Mouse (Mus musculus): Measurements from ENCODE around the gene Ssbp2.
A peak's percentile ranks its signal among the peaks of the same experiment; 100 is the strongest.

Ssbp2 gene

DNA sequence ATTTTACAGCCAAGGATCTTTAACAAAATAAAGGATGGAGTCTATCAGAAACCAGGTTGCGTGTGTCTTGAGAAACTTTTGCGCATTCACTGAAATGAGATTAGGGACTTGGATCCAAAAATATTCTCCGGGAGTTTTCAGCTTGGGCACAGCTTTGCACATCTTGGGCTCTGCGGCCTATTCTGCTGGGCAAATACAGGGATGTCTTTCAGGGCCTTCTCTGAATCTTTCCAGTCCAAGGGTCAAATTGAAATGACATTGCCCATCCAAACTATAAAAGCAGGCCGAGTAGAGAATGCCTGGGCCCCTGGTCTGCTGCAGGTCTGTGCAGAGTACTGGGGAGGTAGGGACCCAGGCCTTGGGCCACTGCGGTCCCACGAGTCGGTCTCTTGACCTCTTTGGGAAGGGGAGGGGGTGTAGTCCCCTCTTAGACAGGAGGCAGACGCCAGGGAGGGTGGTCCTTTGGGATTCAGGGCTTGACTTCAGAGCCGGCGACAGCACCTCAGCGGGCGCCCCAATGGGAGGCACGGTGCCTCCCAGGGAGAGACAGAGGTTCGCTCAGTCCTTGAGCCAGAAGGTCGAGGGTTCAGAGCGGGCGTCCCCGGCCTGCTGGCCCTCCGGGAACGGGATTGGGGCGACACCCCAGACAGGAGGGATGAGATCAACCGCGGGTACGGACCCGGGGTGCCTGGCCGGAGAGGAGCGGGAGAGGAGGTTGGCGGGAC lies at the start of gene Ssbp2:
Gene Ssbp2 (plus strand): TSS at position 388 of the 725 bp plus-strand sequence.
- no peak for DNase-seq (ENCODE audit: low read depth, low spot score)

GRCm38 (mm10) chr13:91413752-91414503 lies 46.2 kb upstream of the Ssbp2 start:
- no peak for DNase-seq (ENCODE audit: low read depth, low spot score)

GRCm38 (mm10) chr13:91415896-91416295 lies 44.2 kb upstream of the Ssbp2 start:
- DNase-seq (ENCODE audit: low read depth, low spot score), result no peak

GRCm38 (mm10) chr13:91416698-91417097 lies 43.4 kb upstream of the Ssbp2 start:
- DNase-seq (ENCODE audit: low read depth, low spot score), result no peak

GRCm38 (mm10) chr13:91421387-91421949 lies 38.6 kb upstream of the Ssbp2 start:
- no peak for DNase-seq (ENCODE audit: low read depth, low spot score)

GRCm38 (mm10) chr13:91430867-91431266 lies 29.2 kb upstream of the Ssbp2 start:
- DNase-seq (ENCODE audit: low read depth, low spot score), result no peak

DNA sequence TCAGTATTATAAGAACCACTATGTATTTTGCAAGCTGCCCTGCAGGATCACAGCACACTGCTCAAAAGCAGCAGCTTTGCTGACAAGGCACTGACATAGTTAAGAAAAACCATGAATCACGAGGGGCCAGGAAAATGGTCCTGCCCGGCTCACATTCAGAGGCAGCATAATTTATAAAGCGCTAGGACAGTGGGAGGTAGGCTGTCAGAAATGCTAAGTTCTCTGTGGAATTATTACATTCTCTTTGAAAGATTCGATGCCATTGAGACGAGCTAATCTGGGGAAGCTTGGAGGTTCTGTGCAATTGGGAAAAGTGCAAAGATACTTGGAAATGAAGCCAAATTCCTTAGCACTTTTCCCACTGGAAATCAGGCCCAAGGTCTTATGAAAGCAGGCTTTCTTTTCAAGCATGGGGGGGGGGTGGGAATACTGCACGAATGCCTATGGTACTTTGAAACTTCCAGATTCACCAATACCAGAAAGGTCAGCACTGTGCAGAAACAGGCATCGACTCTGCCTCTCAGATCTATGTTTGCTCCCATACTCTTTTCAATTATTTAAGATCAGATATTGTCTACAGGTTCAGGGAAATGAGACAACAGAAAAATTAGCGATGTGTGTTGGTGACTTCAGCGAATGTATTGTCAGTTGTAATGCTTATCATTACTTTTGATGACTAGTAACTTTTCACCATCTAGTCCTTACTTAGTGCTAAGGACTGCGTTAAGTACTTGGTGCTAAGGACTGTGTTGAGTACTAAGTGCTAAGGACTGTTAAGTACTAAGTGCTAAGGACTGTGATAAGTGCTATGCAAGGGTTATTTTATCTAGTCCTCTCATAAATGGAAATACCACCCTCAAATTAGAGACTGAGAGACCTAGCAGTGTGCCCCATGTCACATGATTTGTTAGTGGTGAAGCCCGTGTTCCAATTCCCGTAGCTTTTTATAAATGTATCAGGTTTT lies 28.4 kb upstream of the Ssbp2 start:
- no peak for DNase-seq (ENCODE audit: low read depth, low spot score)

GRCm38 (mm10) chr13:91433021-91433420 lies 27.1 kb upstream of the Ssbp2 start:
- DNase-seq (ENCODE audit: low read depth, low spot score), result no peak

DNA sequence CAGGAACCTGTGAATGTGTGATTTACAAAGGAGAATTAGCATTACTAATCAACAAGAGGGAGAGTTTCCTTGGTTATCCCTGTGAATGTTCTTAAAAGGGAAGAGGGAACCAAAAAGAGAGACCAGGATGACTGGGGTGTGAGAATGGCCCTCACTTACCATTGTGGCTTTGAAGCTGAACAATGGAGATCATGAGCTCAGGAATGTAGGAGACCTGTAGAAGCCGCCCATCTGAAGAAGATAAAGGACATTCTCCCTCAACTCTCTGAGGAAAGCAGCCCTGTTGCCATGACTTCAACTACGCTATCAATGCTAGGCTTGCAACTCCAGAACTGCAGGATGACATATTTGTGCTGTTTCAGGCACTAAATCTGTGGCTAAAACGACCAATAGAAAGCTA lies 22.2 kb upstream of the Ssbp2 start:
- no peak for DNase-seq (ENCODE audit: low read depth, low spot score)

DNA sequence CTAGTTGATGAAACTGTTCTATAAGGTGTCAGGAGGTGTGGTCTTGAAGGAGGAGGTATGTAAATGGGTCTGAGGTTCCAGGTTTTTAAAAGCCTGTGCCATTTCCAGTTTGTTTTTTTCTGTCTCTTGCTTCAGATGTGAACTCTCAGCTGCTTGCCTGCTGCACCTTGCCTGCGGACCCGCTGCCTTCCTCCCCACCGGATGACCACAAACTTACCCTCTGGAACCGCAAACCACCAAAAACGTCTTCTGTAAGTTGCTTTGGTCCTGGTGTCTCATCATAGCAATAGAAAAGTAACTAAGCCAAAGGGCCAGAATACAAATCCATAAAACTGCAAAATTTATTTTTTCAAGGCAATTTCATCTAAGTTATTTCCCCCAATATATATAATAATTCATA lies 18.6 kb upstream of the Ssbp2 start:
- DNase-seq (ENCODE audit: low read depth, low spot score), result no peak

GRCm38 (mm10) chr13:91446728-91447127 lies 13.4 kb upstream of the Ssbp2 start:
- no peak for DNase-seq (ENCODE audit: low read depth, low spot score)

DNA sequence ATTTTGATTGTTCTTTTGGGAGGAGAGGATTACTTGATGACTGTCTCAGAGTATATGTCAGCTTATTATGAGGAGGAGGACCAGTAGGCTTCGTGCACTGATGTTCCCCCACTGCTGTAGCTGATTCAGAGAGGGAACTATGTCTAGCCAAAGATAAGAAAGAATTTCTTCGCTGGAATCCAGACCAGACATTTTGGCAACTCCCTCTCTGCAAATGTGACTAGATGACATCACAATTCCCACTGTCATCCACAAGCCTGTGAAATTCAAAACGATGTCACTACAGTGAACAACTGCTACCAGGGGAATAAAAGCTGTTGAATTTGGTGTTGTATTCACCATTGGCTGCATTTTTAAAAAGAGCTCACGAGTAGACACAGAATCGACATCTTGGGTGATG lies 11.1 kb upstream of the Ssbp2 start:
- no peak for DNase-seq (ENCODE audit: low read depth, low spot score)

- DNase-seq (ENCODE audit: low read depth, low spot score), result no peak
Measured at GRCm38 (mm10) chr13:91451405-91452166, 8.5 kb upstream of the Ssbp2 start.

- DNase-seq (ENCODE audit: low read depth, low spot score), result no peak
Measured at GRCm38 (mm10) chr13:91452269-91452668, 7.8 kb upstream of the Ssbp2 start.

DNA sequence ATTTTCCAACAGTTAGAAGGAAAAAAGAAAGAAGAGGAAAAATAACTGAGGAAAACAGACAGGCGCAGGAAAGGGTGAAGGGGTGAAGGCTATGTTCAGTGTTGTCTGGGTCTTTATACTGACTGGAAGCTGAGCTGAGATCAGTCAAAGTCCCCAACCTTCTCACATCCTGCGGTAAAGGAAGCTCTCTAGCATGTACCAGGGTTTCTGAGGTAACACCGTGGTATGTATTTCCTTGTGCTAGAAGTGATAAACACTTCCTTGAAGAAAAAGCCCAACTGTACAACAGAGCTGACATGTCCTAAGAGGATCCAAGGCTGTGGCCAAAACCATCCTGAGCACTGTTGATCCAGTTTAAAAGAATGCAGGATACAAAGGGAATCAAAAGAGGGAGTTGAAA lies 6.8 kb upstream of the Ssbp2 start:
- DNase-seq (ENCODE audit: low read depth, low spot score), result peak; percentile 61

- no peak for DNase-seq (ENCODE audit: low read depth, low spot score)
Measured at GRCm38 (mm10) chr13:91456041-91456440, 4.0 kb upstream of the Ssbp2 start.

DNA sequence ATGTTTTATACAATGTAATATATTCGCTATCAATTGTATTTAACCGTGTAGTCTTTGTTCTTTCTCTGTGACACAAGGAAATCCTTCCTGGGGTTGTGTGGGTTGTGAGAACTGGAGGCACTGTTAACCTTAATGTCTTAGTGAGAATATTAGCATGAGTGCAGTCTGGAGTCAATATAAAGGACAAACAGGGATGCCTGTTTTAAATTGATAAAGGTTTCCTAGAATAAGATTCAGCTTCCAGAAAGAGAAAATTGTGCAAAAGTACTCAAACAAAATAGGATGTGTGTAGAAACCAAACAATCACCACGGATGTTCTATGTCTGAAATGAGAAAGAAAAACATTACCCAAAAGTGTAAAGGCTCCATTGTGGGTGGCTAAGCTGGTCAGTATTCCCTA lies 3.3 kb upstream of the Ssbp2 start:
- DNase-seq (ENCODE audit: low read depth, low spot score), result no peak

- DNase-seq (ENCODE audit: low read depth, low spot score), result no peak
Measured at GRCm38 (mm10) chr13:91457974-91458373, 2.1 kb upstream of the Ssbp2 start.

DNA sequence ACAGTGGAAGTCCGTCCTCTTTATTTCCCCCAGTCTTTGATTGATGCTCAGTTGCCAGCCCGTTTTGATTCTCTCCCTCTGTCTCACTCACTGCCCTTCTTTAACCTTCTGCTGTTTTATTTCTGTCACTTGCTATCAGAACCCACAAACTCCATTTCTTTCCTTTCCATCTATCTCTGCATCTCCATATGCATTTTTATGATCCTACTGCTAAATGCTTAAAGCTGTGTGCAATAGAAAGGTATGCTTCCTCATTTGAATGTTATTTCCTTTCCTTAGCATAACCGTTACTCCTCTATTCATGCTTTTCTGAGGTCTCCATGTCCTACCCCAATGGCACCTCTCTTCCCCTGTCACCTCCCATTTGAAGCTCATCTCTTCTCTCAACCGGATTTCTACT lies 594 bp upstream of the Ssbp2 start:
- no peak for DNase-seq (ENCODE audit: low read depth, low spot score)

DNA sequence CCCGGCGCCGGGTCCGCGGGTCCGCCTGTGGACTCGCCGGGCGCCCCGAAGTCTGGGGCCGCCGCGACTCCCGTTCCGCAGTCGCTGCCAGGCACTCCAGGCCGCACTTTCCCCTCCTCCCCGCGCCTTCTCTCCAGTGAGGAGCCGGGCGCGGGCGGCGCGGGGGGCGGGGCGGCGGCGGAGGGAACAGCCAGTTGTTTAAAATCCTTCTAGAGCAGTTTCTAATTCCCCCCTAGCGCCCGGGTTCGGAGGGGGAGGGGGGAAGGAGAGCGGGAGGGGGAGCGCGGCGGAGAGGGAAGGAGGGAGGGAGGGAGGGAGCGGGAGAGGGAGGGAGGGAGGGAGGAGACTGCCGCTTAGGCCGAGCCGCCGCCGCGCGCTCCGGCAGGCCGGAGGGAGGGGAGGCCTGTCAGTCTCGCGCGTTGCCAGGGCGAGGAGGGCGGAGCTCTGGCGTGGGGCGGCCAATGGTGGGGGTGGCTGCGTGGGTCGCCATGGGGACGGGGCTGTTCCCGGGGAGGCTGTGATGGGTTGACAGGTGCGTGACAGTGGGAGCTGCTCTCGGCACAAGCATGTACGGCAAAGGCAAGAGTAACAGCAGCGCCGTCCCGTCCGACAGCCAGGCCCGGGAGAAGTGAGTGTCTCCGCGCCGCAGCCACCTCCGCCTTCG lies 670 bp downstream of the Ssbp2 start:
- peak; percentile 97 for DNase-seq (ENCODE audit: low read depth, low spot score)
